Mouse (Mus musculus) embryonic facial prominence, embryonic 10.5 days (tissue): Measurements from ENCODE around the gene Slc5a5. TPM values are rescaled to one million over a fixed set of nuclear protein-coding genes. Genes with fewer than 3 reads are reported as not detected.

Experiments
- DNase-seq: peaks from one replicate; pipeline ENCODE4 v3.0.0-alpha.2; 2017; ENCODE audit warnings: low spot score
- H3K27ac ChIP-seq: fragments of 300-500 bp; sonication (generic); replicated peaks from 2 replicates; pipeline ENCODE4 v1.5.1; 2016; ENCODE audit warnings: mild to moderate bottlenecking
- H3K27me3 ChIP-seq: fragments of 300-500 bp; sonication (generic); replicated peaks from 2 replicates; pipeline ENCODE4 v1.6.1; 2016; ENCODE audit warnings: low read depth, mild to moderate bottlenecking; ENCODE audit not compliant: poor library complexity, severe bottlenecking
- H3K36me3 ChIP-seq: fragments of 300-500 bp; sonication (generic); replicated peaks from 2 replicates; pipeline ENCODE4 v1.6.1; 2016; ENCODE audit warnings: mild to moderate bottlenecking, moderate library complexity
- H3K4me1 ChIP-seq: fragments of 300-500 bp; sonication (generic); 2 replicates; pipeline ENCODE4 v1.6.1; 2016
- H3K4me3 ChIP-seq: fragments of 300-500 bp; sonication (generic); 2 replicates; pipeline ENCODE4 v1.5.1; 2016; ENCODE audit warnings: mild to moderate bottlenecking, moderate library complexity
- H3K9me3 ChIP-seq: fragments of 300-500 bp; sonication (generic); 2 replicates; pipeline ENCODE4 v1.6.1; 2016; ENCODE audit warnings: mild to moderate bottlenecking
- WGBS: fragments of 180-500 bp; shearing (Covaris S2); methylation state at CpG from one replicate; pipeline ENCODE4 v1.1.7; 2016; 5-methylcytosine and 5-hydroxymethylcytosine counted together
- polyA plus RNA-seq: library from polyadenylated mRNA; unstranded; fragments of >200 nt; fragmentation: Nextera tagmentation; extraction: Ambion mirVana; gene quantifications from 2 replicates; pipeline ENCODE4 v1.2.1, GENCODE M21; 2016

Slc5a5 gene
- 0.30 and 0.40 TPM in 2 replicates for polyA plus RNA-seq

DNA sequence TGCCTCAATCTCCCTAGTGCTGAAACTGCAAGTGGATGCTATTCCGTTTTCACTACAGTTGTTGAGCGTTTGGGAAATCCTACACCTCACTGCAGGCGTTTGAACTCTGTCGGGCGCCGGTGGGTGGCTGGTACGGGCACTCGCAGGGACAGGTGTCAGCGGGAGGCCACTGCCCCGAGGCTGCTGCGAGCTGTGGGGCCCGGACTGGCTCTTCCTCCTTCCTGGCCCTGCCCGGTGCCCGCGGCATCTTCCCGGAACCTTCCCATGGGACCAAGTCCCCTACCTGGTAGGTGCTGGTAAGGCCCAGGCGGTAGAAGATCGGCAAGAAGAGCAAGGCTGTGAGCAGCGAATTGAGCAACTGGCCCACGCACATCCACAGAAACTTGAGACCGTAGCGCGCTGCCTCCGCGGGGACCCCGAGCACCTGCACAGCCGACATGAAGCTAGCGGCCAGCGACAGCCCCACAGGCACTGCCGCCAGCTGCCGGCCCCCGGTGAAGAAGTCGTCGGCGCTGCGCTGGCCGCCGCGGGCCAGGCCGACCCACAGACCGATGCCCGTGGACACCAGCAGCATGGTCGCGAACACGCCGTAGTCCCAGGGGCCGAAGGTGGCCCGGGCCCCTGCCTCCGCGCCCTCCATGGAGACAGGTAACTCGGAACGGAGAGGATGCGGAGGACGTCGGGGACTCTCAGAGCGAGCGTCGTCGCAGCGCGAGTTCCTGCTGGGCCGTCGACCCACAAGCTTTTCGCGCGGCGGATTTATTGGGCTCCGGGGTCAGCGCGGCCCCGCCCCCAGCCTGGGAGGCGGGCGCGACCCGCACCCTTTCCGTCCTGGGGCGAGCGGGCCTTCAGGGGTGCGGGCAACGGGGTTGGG, at the start of gene Slc5a5:
Slc5a5 (minus strand) TSS at position 736 of the 874 bp plus-strand sequence.
- 3% methylated on average over 80 of the region's 80 CpGs for WGBS
- H3K4me1 ChIP-seq = peaks cover 49% of the 10 kb centered on the region
- DNase-seq = peak; percentile 60
- H3K27me3 ChIP-seq = peaks cover 71% of the 10 kb centered on the region
- 0 out of 2 replicates have a peak within 1 kb of the TSS, but pooled peaks have one; percentile 14 for H3K27ac ChIP-seq
- peak within 1 kb of the TSS; percentile 50 for H3K4me3 ChIP-seq
- H3K36me3 ChIP-seq = peaks cover 34% of the 10 kb centered on the region
- no peaks in the 10 kb centered on the region for H3K9me3 ChIP-seq

DNA sequence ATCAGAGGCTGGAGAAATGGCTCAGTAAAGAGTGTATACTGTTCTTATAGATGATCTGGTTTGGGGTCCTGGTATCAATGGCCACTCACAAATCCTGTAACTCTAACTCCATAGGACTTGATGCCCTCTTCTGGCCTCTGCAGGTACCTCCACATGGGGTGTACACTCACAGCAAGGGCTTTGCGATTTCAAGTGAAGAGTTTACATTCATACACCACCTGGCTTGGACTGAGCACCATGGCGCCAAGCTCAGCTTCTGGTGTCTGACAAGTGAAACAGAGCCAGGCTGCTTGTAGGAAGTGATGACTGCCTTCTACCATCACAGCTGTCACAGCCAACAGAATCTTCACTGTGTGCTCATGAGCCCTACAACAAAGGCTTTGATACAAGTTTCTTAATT, 48.9 kb upstream of the Slc5a5 start:
- H3K36me3 ChIP-seq = no peaks in the 10 kb centered on the region
- 67% methylated on average over 2 of the region's 2 CpGs for WGBS
- no peak for DNase-seq
- H3K4me3 ChIP-seq = no peak overlapping the region
- H3K9me3 ChIP-seq = no peaks in the 10 kb centered on the region
- no peaks in the 10 kb centered on the region for H3K27me3 ChIP-seq
- no peaks in the 10 kb centered on the region for H3K4me1 ChIP-seq
- no peak overlapping the region for H3K27ac ChIP-seq

DNA sequence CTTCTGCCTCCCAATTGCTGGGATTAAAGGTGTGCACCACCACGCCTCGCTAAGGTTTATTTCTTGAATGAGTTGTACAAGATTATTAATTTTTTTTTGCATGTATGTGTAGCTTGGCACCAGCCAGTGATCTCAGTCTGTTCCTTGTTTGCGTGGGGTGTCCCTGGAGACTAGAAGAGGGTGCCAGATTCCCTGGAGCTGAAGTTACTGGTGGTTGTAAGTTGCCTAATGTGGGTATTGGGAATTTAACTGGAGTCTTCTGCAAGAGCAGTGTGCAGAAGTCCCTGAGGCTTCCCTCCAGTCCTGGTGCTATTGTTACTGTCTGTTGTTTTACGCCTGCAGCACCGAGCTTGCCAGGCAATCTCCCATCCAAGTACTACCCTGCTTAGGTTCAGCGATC, 44.6 kb upstream of the Slc5a5 start:
- WGBS = 84% methylated on average over 6 of the region's 6 CpGs
- DNase-seq = no peak

DNA sequence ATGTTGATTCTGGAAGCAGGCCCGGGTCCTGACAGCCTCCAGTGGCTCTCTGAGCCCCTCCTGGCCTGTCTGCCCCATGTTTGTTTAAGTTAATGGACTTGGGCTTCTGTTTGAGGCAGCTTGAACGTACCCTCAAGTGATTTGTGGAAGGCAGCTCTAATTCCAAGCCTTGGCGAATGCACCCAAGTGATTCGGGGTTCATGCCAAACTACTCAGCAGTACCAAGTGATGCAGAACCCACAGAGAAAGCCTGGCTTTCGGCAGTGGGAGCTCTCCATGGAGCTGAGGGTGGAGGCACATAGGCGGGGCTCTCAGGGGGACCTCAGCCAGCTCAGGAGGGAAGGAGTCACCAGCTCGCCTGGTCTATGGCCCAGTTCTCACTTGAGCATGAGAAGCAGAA, 42.2 kb upstream of the Slc5a5 start:
- Histone ChIP-seq H3K27ac (no peak overlapping the region), H3K27me3 (no peaks in the 10 kb centered on the region), H3K36me3 (peaks cover 2% of the 10 kb centered on the region; the same call in 1 of the 2 replicates), H3K4me1 (no peaks in the 10 kb centered on the region), H3K9me3 (no peaks in the 10 kb centered on the region), H3K4me3 (no peak overlapping the region)
- no peak for DNase-seq
- 74% methylated on average over 7 of the region's 7 CpGs for WGBS

More for the DNA sequence above, 44.6 kb upstream of the Slc5a5 start:
- H3K27ac ChIP-seq = no peak overlapping the region
- H3K9me3 ChIP-seq = no peaks in the 10 kb centered on the region
- H3K4me1 ChIP-seq = no peaks in the 10 kb centered on the region
- 0 out of 2 replicates have a peak, but pooled peaks cover 1% of the 10 kb centered on the region for H3K36me3 ChIP-seq
- no peak overlapping the region for H3K4me3 ChIP-seq
- H3K27me3 ChIP-seq = no peaks in the 10 kb centered on the region

DNA sequence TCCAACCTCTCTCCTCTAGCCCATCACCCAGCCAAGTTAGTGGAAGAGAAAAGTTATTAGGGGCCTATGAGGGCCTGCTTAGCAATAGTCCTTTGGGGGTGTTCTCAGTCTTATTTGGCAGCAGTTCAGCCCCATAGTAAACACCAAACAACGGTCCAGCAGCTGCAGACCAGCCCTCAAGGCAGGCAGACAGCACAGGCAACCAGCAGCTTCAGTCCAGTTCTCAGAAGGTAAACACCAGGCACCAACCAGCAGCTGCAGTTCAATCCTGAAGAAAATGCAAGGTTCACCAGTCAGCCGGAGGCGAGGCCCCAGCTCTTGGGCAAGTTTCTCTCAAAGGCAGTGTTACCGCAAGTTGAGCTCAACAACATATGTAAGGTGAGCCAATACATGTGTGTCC, 40.5 kb upstream of the Slc5a5 start:
- no peaks in the 10 kb centered on the region for H3K4me1 ChIP-seq
- 89% methylated on average over 4 of the region's 4 CpGs for WGBS
- H3K27me3 ChIP-seq = no peaks in the 10 kb centered on the region
- H3K9me3 ChIP-seq = no peaks in the 10 kb centered on the region
- no peak overlapping the region for H3K4me3 ChIP-seq
- no peak for DNase-seq
- peaks cover 2% of the 10 kb centered on the region; the same call in 1 of the 2 replicates for H3K36me3 ChIP-seq
- H3K27ac ChIP-seq = no peak overlapping the region

DNA sequence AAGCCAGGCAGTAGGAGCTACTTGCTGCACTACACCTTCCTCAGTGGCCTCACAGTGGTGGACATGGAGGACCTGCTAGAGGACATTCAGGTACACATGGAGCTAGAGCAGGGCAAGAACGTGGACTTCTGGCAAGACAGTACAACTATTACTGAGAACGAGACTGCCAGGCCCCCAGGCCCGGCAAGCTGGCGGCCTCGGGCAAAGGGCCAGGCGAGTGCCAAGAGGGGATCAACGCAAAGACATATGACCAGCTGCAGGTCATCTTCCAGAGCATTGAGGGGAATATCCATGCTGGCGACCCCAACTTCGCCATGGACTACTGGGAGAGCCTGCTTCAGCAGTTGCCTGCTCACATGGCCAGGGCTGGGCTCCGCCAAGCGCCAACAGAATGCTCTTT, 39.2 kb upstream of the Slc5a5 start:
- Histone ChIP-seq H3K27ac (no peak overlapping the region), H3K27me3 (no peaks in the 10 kb centered on the region)
- 92% methylated on average over 11 of the region's 11 CpGs for WGBS

DNA sequence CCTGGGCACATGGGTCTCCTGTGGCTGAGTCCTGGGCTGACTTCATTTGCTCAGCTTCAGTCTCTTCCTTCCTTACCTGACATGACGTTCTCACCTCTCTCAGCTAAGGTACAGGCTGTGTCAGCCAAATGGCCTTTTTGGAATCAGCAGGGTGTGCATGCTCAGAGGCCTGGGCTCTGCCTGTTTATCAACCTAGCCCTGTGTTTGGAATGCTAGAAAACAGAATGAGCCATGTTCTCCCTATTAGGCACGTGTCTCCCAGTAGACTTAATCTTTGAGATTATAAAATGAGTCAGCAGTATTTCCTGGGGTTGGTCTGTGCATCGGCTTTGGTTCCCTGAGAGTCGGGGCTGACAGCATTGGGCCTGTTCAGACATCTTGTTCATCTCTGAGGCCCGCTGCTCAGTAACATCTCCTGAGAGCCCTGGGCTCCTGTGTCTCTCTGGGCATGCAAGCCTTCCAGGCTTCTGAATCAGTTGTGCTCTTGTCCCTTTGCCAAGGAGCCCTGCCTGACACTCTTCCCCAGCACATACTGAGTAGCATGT, 36.3 kb upstream of the Slc5a5 start:
- Histone ChIP-seq H3K4me1 (no peaks in the 10 kb centered on the region), H3K27me3 (no peaks in the 10 kb centered on the region), H3K27ac (no peak overlapping the region), H3K36me3 (peaks cover 2% of the 10 kb centered on the region; the same call in 1 of the 2 replicates), H3K4me3 (no peak overlapping the region), H3K9me3 (no peaks in the 10 kb centered on the region)
- 84% methylated on average over 5 of the region's 5 CpGs for WGBS
- no peak for DNase-seq

More for the DNA sequence above, 39.2 kb upstream of the Slc5a5 start:
- Histone ChIP-seq H3K4me3 (no peak overlapping the region), H3K9me3 (no peaks in the 10 kb centered on the region), H3K4me1 (no peaks in the 10 kb centered on the region), H3K36me3 (peaks cover 2% of the 10 kb centered on the region; the same call in 1 of the 2 replicates)
- DNase-seq = no peak

DNA sequence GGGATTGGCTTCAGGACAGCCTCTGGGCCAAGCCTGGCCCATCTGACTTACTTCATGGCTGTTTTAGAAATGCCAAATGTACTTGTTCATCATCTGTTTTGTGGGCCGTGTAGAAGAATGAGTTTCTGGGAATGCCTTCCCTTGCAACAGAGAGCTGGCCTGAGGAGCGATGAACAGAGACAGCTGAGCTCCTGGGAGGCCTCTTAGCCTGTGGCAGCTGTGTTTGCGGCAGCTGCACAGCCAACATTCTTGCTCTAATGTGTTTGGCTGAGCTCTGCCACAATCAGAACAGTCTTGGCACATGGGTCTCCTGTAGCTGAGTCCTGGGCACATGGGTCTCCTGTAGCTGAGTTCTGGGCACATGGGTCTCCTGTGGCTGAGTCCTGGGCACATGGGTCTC, 35.5 kb upstream of the Slc5a5 start:
- no peak overlapping the region for H3K27ac ChIP-seq
- H3K4me3 ChIP-seq = no peak overlapping the region
- H3K9me3 ChIP-seq = no peaks in the 10 kb centered on the region
- DNase-seq = no peak
- H3K36me3 ChIP-seq = peaks cover 2% of the 10 kb centered on the region; the same call in 1 of the 2 replicates
- WGBS = 91% methylated on average over 3 of the region's 3 CpGs
- H3K27me3 ChIP-seq = no peaks in the 10 kb centered on the region
- no peaks in the 10 kb centered on the region for H3K4me1 ChIP-seq

DNA sequence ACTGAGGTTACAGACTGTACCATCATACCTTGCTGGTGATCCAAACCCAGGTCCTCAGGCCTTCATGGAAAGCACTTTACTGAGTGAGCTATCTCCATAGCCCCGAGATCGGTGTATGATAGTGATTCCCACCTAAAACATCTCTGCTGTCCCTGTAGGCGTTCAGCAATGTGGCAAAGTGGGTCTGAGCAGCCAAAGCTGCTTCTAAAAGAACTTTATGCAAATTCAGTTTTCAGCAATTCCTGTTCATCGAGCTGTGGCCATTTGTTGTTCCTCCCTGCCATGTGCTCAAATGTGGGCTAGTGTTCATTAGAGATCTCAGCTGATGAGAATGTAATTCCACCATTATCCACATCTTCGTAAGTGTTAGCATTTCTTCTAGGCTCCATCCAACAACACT, 33.8 kb upstream of the Slc5a5 start:
- DNase-seq = no peak
- Histone ChIP-seq H3K27ac (no peak overlapping the region), H3K36me3 (peaks cover 8% of the 10 kb centered on the region), H3K9me3 (no peaks in the 10 kb centered on the region), H3K4me1 (no peaks in the 10 kb centered on the region), H3K27me3 (no peaks in the 10 kb centered on the region), H3K4me3 (no peak overlapping the region)
- WGBS = 91% methylated on average over 5 of the region's 5 CpGs

DNA sequence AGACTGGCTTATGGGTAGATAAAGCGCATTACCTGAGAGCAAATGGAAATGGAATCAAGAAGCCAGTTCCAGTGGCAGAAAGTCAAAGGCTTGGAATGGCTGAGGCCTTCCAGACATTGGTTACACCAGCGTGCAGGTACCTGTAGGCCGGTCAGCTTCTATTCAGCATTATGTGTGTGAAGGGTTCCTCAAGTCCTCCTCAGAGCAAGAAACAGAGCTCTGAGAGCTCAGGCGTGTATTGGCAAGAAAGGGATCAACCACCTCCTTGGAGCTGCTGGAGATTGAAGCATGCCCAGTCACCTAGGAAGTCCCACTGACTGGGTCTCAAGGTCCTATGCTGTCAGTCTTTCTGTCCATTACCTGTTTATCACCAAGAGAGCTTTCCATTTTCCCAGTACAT, 33.2 kb upstream of the Slc5a5 start:
- no peaks in the 10 kb centered on the region for H3K9me3 ChIP-seq
- H3K27me3 ChIP-seq = no peaks in the 10 kb centered on the region
- H3K36me3 ChIP-seq = peaks cover 14% of the 10 kb centered on the region
- H3K27ac ChIP-seq = no peak overlapping the region
- WGBS = 91% methylated on average over 4 of the region's 4 CpGs
- DNase-seq = no peak
- H3K4me1 ChIP-seq = no peaks in the 10 kb centered on the region
- H3K4me3 ChIP-seq = no peak overlapping the region

DNA sequence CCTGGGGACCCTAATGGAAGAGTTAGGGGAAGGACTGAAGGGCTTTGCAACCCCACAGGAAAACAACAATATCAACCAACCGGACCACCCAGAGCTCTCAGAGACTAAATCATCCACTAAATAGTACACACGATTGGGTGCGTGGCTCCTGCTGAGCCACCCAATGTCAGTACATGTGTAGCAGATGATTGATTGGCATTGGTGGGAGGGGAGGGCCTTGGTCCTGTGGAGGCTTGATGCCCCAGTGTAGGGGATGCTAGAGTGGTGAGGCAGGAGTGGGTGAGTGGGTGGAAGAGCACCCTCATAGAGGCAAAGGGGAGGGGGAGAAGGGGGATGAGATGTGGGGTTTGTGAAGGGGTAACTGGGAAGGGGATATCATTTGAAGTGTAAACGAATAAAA, 31.6 kb upstream of the Slc5a5 start:
- H3K4me1 ChIP-seq = no peaks in the 10 kb centered on the region
- no peak for DNase-seq
- H3K27ac ChIP-seq = no peak overlapping the region
- no peak overlapping the region for H3K4me3 ChIP-seq
- H3K9me3 ChIP-seq = no peaks in the 10 kb centered on the region
- peaks cover 29% of the 10 kb centered on the region for H3K36me3 ChIP-seq
- no peaks in the 10 kb centered on the region for H3K27me3 ChIP-seq
- 92% methylated on average over 4 of the region's 4 CpGs for WGBS

DNA sequence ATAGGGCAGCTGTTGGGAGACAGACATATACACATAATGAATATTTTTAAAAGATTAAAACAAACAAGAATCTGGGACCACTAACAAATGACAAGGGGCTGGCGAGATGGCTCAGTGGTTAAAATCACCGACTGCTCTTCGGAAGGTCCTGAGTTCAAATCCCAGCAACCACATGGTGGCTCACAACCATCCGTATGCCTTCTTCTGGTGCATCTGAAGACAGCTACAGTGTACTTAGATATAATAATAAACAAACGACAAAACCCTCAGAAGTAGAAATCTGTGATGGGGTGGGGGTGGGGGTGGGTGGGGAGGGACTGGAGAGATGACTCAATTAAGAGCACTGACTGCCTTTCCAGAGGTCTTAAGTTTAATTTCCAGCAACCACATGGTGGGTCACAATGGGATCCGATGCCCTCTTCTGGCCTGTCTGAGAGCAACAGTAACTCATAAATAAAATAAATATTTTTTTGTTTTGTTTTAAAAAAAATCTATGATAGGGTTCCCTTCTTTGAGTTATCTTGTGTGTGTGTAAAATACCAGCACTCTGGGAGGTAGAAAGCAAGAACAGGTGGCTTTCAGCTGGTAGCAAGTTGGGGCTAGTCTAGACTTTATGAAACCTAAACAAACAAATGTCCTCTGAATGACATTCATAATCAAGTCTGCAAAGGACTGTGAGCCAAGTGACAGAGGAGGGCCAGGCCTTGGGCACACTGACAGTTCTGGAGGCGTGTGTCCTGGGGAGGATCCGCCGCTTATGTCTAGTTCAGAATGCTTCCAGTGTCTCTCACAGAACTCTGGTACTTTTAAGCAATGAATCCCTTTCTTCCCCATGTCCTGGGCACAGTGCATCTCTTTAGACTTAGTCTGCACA, 27.7 kb upstream of the Slc5a5 start:
- no peak overlapping the region for H3K4me3 ChIP-seq
- WGBS = 92% methylated on average over 9 of the region's 9 CpGs
- H3K27ac ChIP-seq = no peak overlapping the region
- peaks cover 67% of the 10 kb centered on the region for H3K36me3 ChIP-seq
- DNase-seq = no peak
- H3K27me3 ChIP-seq = no peaks in the 10 kb centered on the region
- H3K4me1 ChIP-seq = no peaks in the 10 kb centered on the region
- no peaks in the 10 kb centered on the region for H3K9me3 ChIP-seq
